15 mouse cellular contexts compared by ENCODE assay signal in genomic region chr13:43648556-43648955, GRCm38 (mm10). TPM values are rescaled to one million over a fixed set of nuclear protein-coding genes. Genes with fewer than 3 reads are reported as not detected.
DNase-seq lines count a peak whose midpoint lies in the region; ATAC-seq and TF ChIP-seq lines count a peak whose summit lies in the region.
"Had no signal": no experiment of that assay in that cellular context is flagged by ENCODE, and none has a peak within 500 bp of the region (broad histone marks: within the 10 kb centered on the region; RNA-seq: fewer than 3 reads in every experiment).

No protein-coding gene starts in this region.

- 0 out of 2 replicates have a peak, but pooled peaks cover 5% of the 10 kb centered on the region for H3K4me1 ChIP-seq in forebrain, embryonic 14.5 days (ENCODE audit: control insufficient read depth, insufficient read depth, low read length)
- peaks cover 15% of the 10 kb centered on the region; the same call in 1 of the 2 replicates for H3K4me1 ChIP-seq in forebrain, postnatal 0 days (ENCODE audit: insufficient read depth)
- H3K4me1 ChIP-seq in neural tube, embryonic 13.5 days (replicated peaks), result peaks cover 43% of the 10 kb centered on the region
- peaks cover 43% of the 10 kb centered on the region for H3K4me1 ChIP-seq in hindbrain, embryonic 15.5 days (replicated peaks)
- peaks cover 18% of the 10 kb centered on the region for H3K4me1 ChIP-seq in midbrain, embryonic 16.5 days (ENCODE audit: control insufficient read depth, insufficient read depth, low read length)
- no peaks in the 10 kb centered on the region for H3K4me1 ChIP-seq in heart, adult 2 months (ENCODE audit: control insufficient read depth, insufficient read depth, low read length)

- H3K4me3 ChIP-seq in forebrain, embryonic 14.5 days (ENCODE audit: low read depth, low read length), result no peak overlapping the region
- no peak overlapping the region for H3K4me3 ChIP-seq in forebrain, postnatal 0 days (ENCODE audit: low read depth, low read length)
- no peak overlapping the region for H3K4me3 ChIP-seq in neural tube, embryonic 13.5 days
- no peak overlapping the region for H3K4me3 ChIP-seq in hindbrain, embryonic 15.5 days
- no peak overlapping the region for H3K4me3 ChIP-seq in midbrain, embryonic 16.5 days (ENCODE audit: low read depth, low read length)
- no peak overlapping the region for H3K4me3 ChIP-seq in heart, adult 2 months
- H3K4me3 ChIP-seq: kidney, embryonic 15.5 days had no signal

- DNase-seq in forebrain, embryonic 14.5 days (ENCODE audit: low spot score), result no peak
- DNase-seq in forebrain, postnatal 0 days, result no peak
- no peak for DNase-seq in neural tube, embryonic 10.5 days (ENCODE audit: extremely low spot score, low spot score)
- no peak for DNase-seq in liver
- DNase-seq in heart, adult 2 months, result no peak
- DNase-seq: adrenal gland, adult 8-10 months; lung, adult 18-20 months; thymus, postnatal 36 days had no signal

- H3K79me2 ChIP-seq in heart, adult 2 months (replicated peaks; ENCODE audit: control insufficient read depth, insufficient read depth, low read length), result no peaks in the 10 kb centered on the region

- no peak overlapping the region for H3K27ac ChIP-seq in forebrain, embryonic 14.5 days (ENCODE audit: low read depth, low read length)
- no peak overlapping the region for H3K27ac ChIP-seq in forebrain, postnatal 0 days (ENCODE audit: low read depth, low read length)
- H3K27ac ChIP-seq in neural tube, embryonic 13.5 days (replicated peaks), result peak overlapping the region; percentile 64
- peak overlapping the region; percentile 50 for H3K27ac ChIP-seq in hindbrain, embryonic 15.5 days (replicated peaks)
- no peak overlapping the region for H3K27ac ChIP-seq in midbrain, embryonic 16.5 days (ENCODE audit: low read length)
- no peak overlapping the region for H3K27ac ChIP-seq in heart, adult 2 months
- H3K27ac ChIP-seq: kidney, embryonic 15.5 days; macrophage had no signal

- no peaks in the 10 kb centered on the region for H3K9me3 ChIP-seq in forebrain, embryonic 14.5 days (replicated peaks; ENCODE audit: control insufficient read depth, low read length)
- no peaks in the 10 kb centered on the region for H3K9me3 ChIP-seq in forebrain, postnatal 0 days (ENCODE audit: low read length)
- H3K9me3 ChIP-seq in neural tube, embryonic 13.5 days, result no peaks in the 10 kb centered on the region
- H3K9me3 ChIP-seq in hindbrain, embryonic 15.5 days, result no peaks in the 10 kb centered on the region
- no peaks in the 10 kb centered on the region for H3K9me3 ChIP-seq in midbrain, embryonic 16.5 days (replicated peaks; ENCODE audit: control insufficient read depth, low read length, poor library complexity, severe bottlenecking)
- H3K9me3 ChIP-seq: kidney, embryonic 15.5 days had no signal

- no peaks in the 10 kb centered on the region for H3K36me3 ChIP-seq in forebrain, embryonic 14.5 days (ENCODE audit: control insufficient read depth, insufficient read depth, low read length)
- H3K36me3 ChIP-seq in forebrain, postnatal 0 days (ENCODE audit: insufficient read depth), result no peaks in the 10 kb centered on the region
- H3K36me3 ChIP-seq in neural tube, embryonic 13.5 days, result no peaks in the 10 kb centered on the region
- H3K36me3 ChIP-seq in hindbrain, embryonic 15.5 days, result no peaks in the 10 kb centered on the region
- H3K36me3 ChIP-seq in midbrain, embryonic 16.5 days (ENCODE audit: control insufficient read depth, insufficient read depth, low read length), result no peaks in the 10 kb centered on the region
- H3K36me3 ChIP-seq in heart, adult 2 months (ENCODE audit: control insufficient read depth, insufficient read depth, low read length), result no peaks in the 10 kb centered on the region
- H3K36me3 ChIP-seq: kidney, embryonic 15.5 days had no signal

- peak; percentile 20; the same call in 1 of the 2 replicates for ATAC-seq in forebrain, embryonic 14.5 days
- ATAC-seq in forebrain, postnatal 0 days, result no peak; the same call in 1 of the 2 replicates
- ATAC-seq in neural tube, embryonic 13.5 days (ENCODE audit: low read depth), result no peak
- ATAC-seq in hindbrain, embryonic 15.5 days (ENCODE audit: low FRiP score, low read depth), result peak; percentile 27; the same call in 1 of the 2 replicates
- peak; percentile 36; the same call in 1 of the 2 replicates for ATAC-seq in midbrain, embryonic 16.5 days
- ATAC-seq: CD4-positive, CD25-positive, alpha-beta regulatory T cell, adult 4 months had no signal

- H3K27me3 ChIP-seq in forebrain, embryonic 14.5 days (replicated peaks; ENCODE audit: control insufficient read depth, insufficient read depth, low read length), result no peaks in the 10 kb centered on the region
- no peaks in the 10 kb centered on the region for H3K27me3 ChIP-seq in forebrain, postnatal 0 days (ENCODE audit: insufficient read depth, low read length)
- H3K27me3 ChIP-seq in neural tube, embryonic 13.5 days, result no peaks in the 10 kb centered on the region
- H3K27me3 ChIP-seq in hindbrain, embryonic 15.5 days, result no peaks in the 10 kb centered on the region
- H3K27me3 ChIP-seq in midbrain, embryonic 16.5 days (ENCODE audit: control insufficient read depth, insufficient read depth, low read depth, low read length), result no peaks in the 10 kb centered on the region
- no peaks in the 10 kb centered on the region for H3K27me3 ChIP-seq in heart, adult 2 months (ENCODE audit: control insufficient read depth, insufficient read depth, low read length)

- no peak for TF ChIP-seq CTCF in forebrain, postnatal 0 days (IDR thresholded peaks at IDR 0.05; ENCODE audit: low read depth)
- no peak for TF ChIP-seq CTCF in heart, adult 2 months (IDR thresholded peaks at IDR 0.05)

- no peak for TF ChIP-seq POLR2A in heart, adult 2 months (IDR thresholded peaks at IDR 0.05; ENCODE audit: insufficient read depth, low read depth, low read length)

- intact Hi-C loops in heart, adult 2 months (cut with DNase I), result no loop called here

- H3K4me2 ChIP-seq in forebrain, embryonic 14.5 days (ENCODE audit: low read length), result no peak overlapping the region
- no peak overlapping the region for H3K4me2 ChIP-seq in forebrain, postnatal 0 days (ENCODE audit: low read depth)
- H3K4me2 ChIP-seq in neural tube, embryonic 13.5 days, result no peak overlapping the region
- H3K4me2 ChIP-seq in hindbrain, embryonic 15.5 days, result no peak overlapping the region
- H3K4me2 ChIP-seq in midbrain, embryonic 16.5 days (ENCODE audit: low read length), result no peak overlapping the region
- H3K4me2 ChIP-seq: kidney, embryonic 15.5 days had no signal

- H3K9ac ChIP-seq in forebrain, embryonic 14.5 days (ENCODE audit: low read length), result no peak overlapping the region
- H3K9ac ChIP-seq in forebrain, postnatal 0 days, result no peak overlapping the region
- H3K9ac ChIP-seq in neural tube, embryonic 13.5 days, result no peak overlapping the region
- H3K9ac ChIP-seq in hindbrain, embryonic 15.5 days, result no peak overlapping the region
- no peak overlapping the region for H3K9ac ChIP-seq in midbrain, embryonic 16.5 days (ENCODE audit: low read depth, low read length)
- H3K9ac ChIP-seq in heart, adult 2 months (ENCODE audit: low read depth, low read length), result no peak overlapping the region
- H3K9ac ChIP-seq: kidney, embryonic 15.5 days had no signal

- no peak for TF ChIP-seq EP300 in heart, adult 2 months (IDR thresholded peaks at IDR 0.05; ENCODE audit: insufficient read depth, low read depth, low read length)

- WGBS in forebrain, embryonic 14.5 days, result 49% methylated on average over 6 of the region's 6 CpGs
- 49% methylated on average over 6 of the region's 6 CpGs for WGBS in forebrain, postnatal 0 days
- WGBS in neural tube, embryonic 13.5 days, result 44% methylated on average over 6 of the region's 6 CpGs
- WGBS in hindbrain, embryonic 15.5 days, result 37% methylated on average over 6 of the region's 6 CpGs
- WGBS in midbrain, embryonic 16.5 days, result 36% methylated on average over 6 of the region's 6 CpGs
- WGBS in heart, adult 2 months, result 76% methylated on average over 6 of the region's 6 CpGs

RNA-seq across cellular contexts. Expression of gene Rnf182, which starts 33.0 kb away (rescaled TPM):
- 35.0 and 46.6 TPM in 2 replicates for polyA plus RNA-seq in forebrain, embryonic 14.5 days (2014; fragmentation: Nextera tagmentation; extraction: Ambion mirVana)
- total RNA-seq in forebrain, postnatal 0 days (2014; rRNA removed), result 9.1 and 9.3 TPM in 2 replicates
- 32.5 and 42.0 TPM in 2 replicates for polyA plus RNA-seq in forebrain, postnatal 0 days (2015; fragmentation: Nextera tagmentation; extraction: Ambion mirVana)
- 19.9 and 27.3 TPM in 2 replicates for polyA plus RNA-seq in neural tube, embryonic 13.5 days (2015; fragmentation: Nextera tagmentation; extraction: Ambion mirVana)
- polyA plus RNA-seq in hindbrain, embryonic 15.5 days (2015; fragmentation: Nextera tagmentation; extraction: Ambion mirVana), result 30.4 and 37.3 TPM in 2 replicates
- polyA plus RNA-seq in midbrain, embryonic 16.5 days (2015; fragmentation: Nextera tagmentation; extraction: Ambion mirVana), result 32.7 and 38.9 TPM in 2 replicates
- under 1 TPM; 0.05 to 0.07 TPM for total RNA-seq in heart, adult 2 months (2021)
- polyA plus RNA-seq in heart, adult 2 months (2012; rRNA removed), result 0.12 and 0.16 TPM in 2 replicates
- total RNA-seq: common myeloid progenitor, adult 5-6 weeks had no signal
- polyA plus RNA-seq: CD4-positive, CD25-positive, alpha-beta regulatory T cell, adult 4 months; macrophage had no signal

Comparison
In these comparisons a context has a peak if more than half of its experiments do, and no peak if none do; other contexts are left out.
1. ATAC-seq: peak in forebrain, embryonic 14.5 days (single experiment), hindbrain, embryonic 15.5 days (single experiment) and midbrain, embryonic 16.5 days (single experiment); none in forebrain, postnatal 0 days (single experiment) and neural tube, embryonic 13.5 days (single experiment).
2. H3K27ac ChIP-seq: peak in neural tube, embryonic 13.5 days (single experiment) and hindbrain, embryonic 15.5 days (single experiment); none in forebrain, embryonic 14.5 days (single experiment), forebrain, postnatal 0 days (single experiment), midbrain, embryonic 16.5 days (single experiment) and heart, adult 2 months (single experiment).
3. RNA of gene Rnf182, which starts 33.0 kb away (polyA plus RNA-seq): 32.5 to 42.0 TPM in forebrain, postnatal 0 days, 30.4 to 37.3 TPM in hindbrain, embryonic 15.5 days, 35.0 to 46.6 TPM in forebrain, embryonic 14.5 days, 32.7 to 38.9 TPM in midbrain, embryonic 16.5 days and 19.9 to 27.3 TPM in neural tube, embryonic 13.5 days; 0.12 to 0.16 TPM in heart, adult 2 months; every median in the first group is over 10 times any median in the second.